Comparison of ENCODE assay signal across 7 mouse cellular contexts in the genomic region with DNA sequence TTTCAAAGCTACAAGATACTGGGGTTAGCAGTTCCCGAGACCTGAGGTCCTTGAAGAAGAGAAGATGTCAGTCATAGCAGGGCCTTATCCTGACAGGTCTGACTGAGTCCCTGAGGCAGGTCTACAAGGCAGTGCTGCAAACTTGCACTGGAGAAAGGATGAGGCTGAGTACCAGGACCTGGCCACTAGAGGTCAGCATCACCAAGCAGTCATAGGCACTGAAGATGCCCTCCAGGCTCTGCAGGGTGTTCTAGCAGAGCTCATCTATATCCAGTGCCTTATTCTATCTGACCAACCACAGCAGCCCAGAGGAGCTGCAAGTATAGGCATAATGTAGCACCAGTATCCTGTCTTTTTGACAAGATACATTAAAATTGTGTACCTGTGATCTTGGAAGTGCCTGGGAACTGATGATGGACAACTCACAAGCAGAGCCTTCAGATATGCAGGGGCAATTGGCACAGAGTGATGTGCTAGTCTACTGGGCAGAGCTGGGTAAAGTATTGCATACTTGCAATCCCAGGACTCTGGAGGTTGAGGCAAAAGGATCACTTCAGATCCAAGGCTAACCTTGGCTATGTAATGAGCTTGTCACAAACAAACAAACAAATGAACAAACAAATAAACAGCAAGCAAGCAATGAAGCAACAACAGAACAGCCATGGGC. TPM values are rescaled to one million over a fixed set of nuclear protein-coding genes. Genes with fewer than 3 reads are reported as not detected.
A peak's percentile ranks its signal among the peaks of the same experiment; 100 is the strongest.
DNase-seq lines count a peak whose midpoint lies in the region; TF ChIP-seq lines count a peak whose summit lies in the region.

No protein-coding gene starts in this region.

- peak; percentile 79 to 93 for DNase-seq in adrenal gland, adult (ENCODE audit: inconsistent age in 2 of 2, low spot score in 1 of 2)
- peak; percentile 60 to 69 for DNase-seq in cerebellum, postnatal 36 days
- DNase-seq in frontal cortex, postnatal 36 days (ENCODE audit: low spot score in 2 of 2), result peak; percentile 81 to 89
- DNase-seq in hindlimb bud, embryonic 11.5 days (ENCODE audit: extremely low spot score, low read depth, low spot score), result peak; percentile 26
- peak; percentile 79 to 80 for DNase-seq in left cerebral cortex, adult 2 months (ENCODE audit: extremely low spot score in 1 of 2, low spot score in 2 of 2)
- DNase-seq in lung, postnatal 36 days, result peak; percentile 85
- DNase-seq in right cerebral cortex, adult 2 months (ENCODE audit: low spot score in 2 of 2), result peak; percentile 82 to 86

- peak; percentile 90 for TF ChIP-seq CTCF in left cerebral cortex, adult 2 months (IDR thresholded peaks at IDR 0.05)

- no peak overlapping the region for H3K27ac ChIP-seq in left cerebral cortex, adult 2 months

- H3K4me3 ChIP-seq in left cerebral cortex, adult 2 months, result no peak overlapping the region

- intact Hi-C loops in left cerebral cortex, adult 2 months (cut with DNase I), result loop anchor here (1.0 to 5.0 kb wide), 4 partner anchors 122 to 1338 kb away; no protein-coding TSS in a partner anchor

RNA-seq across cellular contexts. Expression of gene Aplnr, which starts 12.0 kb away (rescaled TPM):
- total RNA-seq in left cerebral cortex, adult 2 months (2021), result under 1 TPM; 0.30 to 0.38 TPM

Comparison
In these comparisons a context has a peak if more than half of its experiments do, and no peak if none do; other contexts are left out.
1. DNase-seq: peak in every context shown above with its lines; median percentile 86 in adrenal gland, adult; 85 in frontal cortex, postnatal 36 days; 85 in lung, postnatal 36 days; 84 in right cerebral cortex, adult 2 months; 80 in left cerebral cortex, adult 2 months; 64 in cerebellum, postnatal 36 days; 26 in hindlimb bud, embryonic 11.5 days.